Mouse (Mus musculus): ENCODE measurements around the gene Tnmd. TPM values are rescaled to one million over a fixed set of nuclear protein-coding genes. Genes with fewer than 3 reads are reported as not detected.
A peak's percentile ranks its signal among the peaks of the same experiment; 100 is the strongest.

The Tnmd gene
- not detected in 2 replicates for polyA plus RNA-seq (2012; rRNA removed)

DNA sequence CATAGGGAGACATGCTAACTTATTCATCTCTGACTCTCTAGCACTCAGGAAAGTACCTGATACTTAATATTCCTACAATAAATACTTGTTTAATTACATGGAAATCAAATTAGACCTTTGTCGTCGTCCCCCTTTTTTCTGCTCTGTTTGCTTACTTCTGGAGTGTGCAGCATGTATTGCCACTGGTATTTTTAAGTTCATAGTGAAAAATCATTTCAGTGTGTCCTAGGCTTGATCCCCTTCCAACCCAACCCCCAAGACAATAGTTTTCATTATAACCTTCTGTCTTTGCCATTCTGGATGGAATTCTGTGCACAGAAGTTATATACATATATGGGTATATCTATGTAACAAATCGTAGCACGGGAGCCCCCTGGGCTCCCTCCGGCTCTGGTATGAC, at the start of gene Tnmd:
Tnmd (plus strand) TSS at position 301 of the 400 bp plus-strand sequence.
- WGBS: 80% methylated on average over 5 of the region's 5 CpGs
- H3K4me3 ChIP-seq (ENCODE audit: insufficient read depth, low read depth, low read length): no peak within 1 kb of the TSS
- no peaks in the 10 kb centered on the region for H3K27me3 ChIP-seq (replicated peaks; ENCODE audit: control insufficient read depth, insufficient read depth, low read length)
- no peaks in the 10 kb centered on the region for H3K36me3 ChIP-seq (ENCODE audit: control insufficient read depth, insufficient read depth, low read length)
- TF ChIP-seq CTCF (conservative IDR thresholded peaks at IDR 0.05; ENCODE audit: insufficient read depth, insufficient read length, low read depth, low read length) (no peak), POLR2A (IDR thresholded peaks at IDR 0.05; ENCODE audit: low read depth, low read length) (no peak)
- no peak within 1 kb of the TSS for H3K27ac ChIP-seq (ENCODE audit: insufficient read depth, low read depth, low read length)
- DNase-seq: no peak
- H3K4me1 ChIP-seq (ENCODE audit: control insufficient read depth, insufficient read depth, low read length): no peaks in the 10 kb centered on the region

DNA sequence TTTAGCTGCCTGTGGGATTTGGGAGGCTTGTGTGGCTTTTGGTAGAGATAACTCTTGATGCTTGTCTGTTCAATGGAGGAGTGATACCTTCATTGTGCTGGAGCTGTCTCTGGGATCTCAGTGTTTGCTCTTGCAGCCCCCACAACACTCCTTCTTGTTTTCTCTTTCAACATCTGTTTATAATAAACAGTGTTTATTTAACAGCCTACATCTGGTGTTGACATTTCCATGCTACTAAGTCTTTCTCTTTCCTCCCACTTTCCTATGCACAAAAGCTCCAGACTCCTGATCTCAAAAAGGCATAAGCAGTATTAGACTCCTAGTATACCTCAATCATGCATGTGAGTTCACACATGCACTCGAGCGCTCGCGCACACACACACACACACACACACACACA, 2.9 kb downstream of the Tnmd start:
- DNase-seq: no peak
- Histone ChIP-seq H3K36me3 (ENCODE audit: control insufficient read depth, insufficient read depth, low read length) (no peaks in the 10 kb centered on the region), H3K27me3 (replicated peaks; ENCODE audit: control insufficient read depth, insufficient read depth, low read length) (no peaks in the 10 kb centered on the region), H3K4me3 (ENCODE audit: insufficient read depth, low read depth, low read length) (no peak overlapping the region), H3K4me1 (ENCODE audit: control insufficient read depth, insufficient read depth, low read length) (no peaks in the 10 kb centered on the region), H3K27ac (ENCODE audit: insufficient read depth, low read depth, low read length) (no peak overlapping the region)
- 91% methylated on average over 4 of the region's 4 CpGs for WGBS
- no peak for TF ChIP-seq CTCF (conservative IDR thresholded peaks at IDR 0.05; ENCODE audit: insufficient read depth, insufficient read length, low read depth, low read length)
- TF ChIP-seq POLR2A (IDR thresholded peaks at IDR 0.05; ENCODE audit: low read depth, low read length): no peak

DNA sequence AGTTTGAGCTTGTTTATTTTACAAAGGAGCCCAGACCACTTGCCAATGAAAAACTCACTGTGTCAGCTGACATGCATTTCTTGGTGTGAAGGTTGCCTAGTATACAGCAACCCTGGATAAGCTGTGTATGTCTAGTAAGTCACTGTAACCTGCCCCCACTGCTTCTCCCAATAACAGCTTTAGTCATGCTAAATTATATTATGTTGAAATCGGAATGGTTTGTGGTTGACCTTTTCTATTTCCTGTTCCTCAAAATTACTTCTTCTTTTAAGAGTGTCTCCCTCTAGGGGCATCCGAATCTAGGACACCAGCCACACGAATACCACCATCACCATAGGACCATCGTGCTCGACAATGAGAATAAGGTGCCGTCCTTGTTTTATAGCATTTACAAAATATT, 19.0 kb downstream of the Tnmd start:
- H3K36me3 ChIP-seq (ENCODE audit: control insufficient read depth, insufficient read depth, low read length): no peaks in the 10 kb centered on the region
- WGBS: 82% methylated on average over 6 of the region's 6 CpGs
- no peak overlapping the region for H3K27ac ChIP-seq (ENCODE audit: insufficient read depth, low read depth, low read length)
- H3K4me1 ChIP-seq (ENCODE audit: control insufficient read depth, insufficient read depth, low read length): no peaks in the 10 kb centered on the region
- no peak for TF ChIP-seq CTCF (conservative IDR thresholded peaks at IDR 0.05; ENCODE audit: insufficient read depth, insufficient read length, low read depth, low read length)
- TF ChIP-seq POLR2A (IDR thresholded peaks at IDR 0.05; ENCODE audit: low read depth, low read length): no peak
- no peaks in the 10 kb centered on the region for H3K27me3 ChIP-seq (replicated peaks; ENCODE audit: control insufficient read depth, insufficient read depth, low read length)
- no peak overlapping the region for H3K4me3 ChIP-seq (ENCODE audit: insufficient read depth, low read depth, low read length)
- no peak for DNase-seq

DNA sequence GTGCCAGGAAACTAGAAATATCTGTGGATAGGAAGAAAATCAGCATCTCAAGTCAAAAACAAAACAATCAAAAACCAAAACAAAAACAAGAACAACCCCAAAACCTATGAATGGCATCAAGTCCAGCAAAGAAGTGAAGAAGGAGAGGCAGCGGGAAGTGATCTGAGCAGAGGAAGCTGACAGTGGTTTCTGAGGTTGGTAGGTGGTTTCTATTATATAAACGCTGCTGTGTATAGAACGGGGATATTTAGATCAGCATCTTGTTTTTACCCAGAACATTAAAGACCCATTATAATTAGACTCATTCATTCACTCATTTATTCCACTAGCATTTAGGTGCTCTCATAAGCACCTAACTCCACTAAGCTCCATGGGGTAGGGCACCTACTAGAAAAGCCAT, 36.5 kb downstream of the Tnmd start:
- no peak for TF ChIP-seq POLR2A (IDR thresholded peaks at IDR 0.05; ENCODE audit: low read depth, low read length)
- no peak for TF ChIP-seq CTCF (conservative IDR thresholded peaks at IDR 0.05; ENCODE audit: insufficient read depth, insufficient read length, low read depth, low read length)
- WGBS: 98% methylated on average over 3 of the region's 3 CpGs
- Histone ChIP-seq H3K4me3 (ENCODE audit: insufficient read depth, low read depth, low read length) (no peak overlapping the region), H3K27ac (ENCODE audit: insufficient read depth, low read depth, low read length) (no peak overlapping the region), H3K4me1 (ENCODE audit: control insufficient read depth, insufficient read depth, low read length) (no peaks in the 10 kb centered on the region), H3K27me3 (replicated peaks; ENCODE audit: control insufficient read depth, insufficient read depth, low read length) (no peaks in the 10 kb centered on the region), H3K36me3 (ENCODE audit: control insufficient read depth, insufficient read depth, low read length) (no peaks in the 10 kb centered on the region)
- DNase-seq: no peak

DNA sequence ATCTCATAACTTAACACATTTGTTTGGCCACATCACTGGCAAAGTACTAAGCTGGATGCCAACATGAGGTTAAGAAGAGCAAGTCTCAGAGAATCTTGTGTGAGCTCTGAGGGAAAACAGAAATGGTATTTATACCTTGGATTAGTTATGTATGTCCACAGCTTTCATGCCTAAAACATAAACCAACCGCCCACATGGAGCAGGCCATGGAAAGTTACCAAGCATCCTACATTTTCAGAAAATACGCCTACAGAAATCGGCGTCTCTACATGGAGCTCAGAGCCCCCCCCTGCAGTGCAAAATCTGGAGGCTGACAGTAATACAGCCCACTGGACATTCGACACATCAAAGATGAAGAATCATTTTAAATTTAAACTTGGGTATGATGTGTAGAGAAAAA, 37.3 kb downstream of the Tnmd start:
- WGBS: 91% methylated on average over 5 of the region's 5 CpGs
- TF ChIP-seq CTCF (conservative IDR thresholded peaks at IDR 0.05; ENCODE audit: insufficient read depth, insufficient read length, low read depth, low read length): no peak
- TF ChIP-seq POLR2A (IDR thresholded peaks at IDR 0.05; ENCODE audit: low read depth, low read length): no peak

DNA sequence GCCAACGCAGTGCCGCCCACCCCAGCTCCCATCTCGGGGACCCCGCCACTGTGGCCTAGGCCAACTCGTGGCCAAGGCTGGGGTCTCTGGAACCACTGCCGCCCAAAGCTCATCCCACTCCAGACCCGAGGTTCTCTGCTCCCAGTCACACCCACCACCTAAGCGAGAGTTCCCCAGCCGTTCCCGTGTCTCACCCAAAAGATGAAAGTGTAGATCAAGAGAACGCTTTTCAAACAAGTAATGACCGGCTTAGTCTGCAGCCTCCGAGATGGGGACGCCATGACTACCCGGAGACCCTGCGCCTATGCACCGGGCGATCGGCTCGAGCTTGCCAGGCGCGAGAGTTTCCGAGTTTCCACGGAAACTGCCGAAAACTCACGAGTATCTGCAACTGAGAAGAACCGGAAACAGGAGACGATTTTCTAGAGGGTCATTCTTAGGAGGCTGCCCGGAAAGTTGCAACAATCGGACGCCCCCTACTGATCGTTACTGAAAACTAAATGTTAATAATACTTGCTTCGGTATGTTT, 47.3 kb downstream of the Tnmd start, which contains the start of gene Tspan6:
Tspan6 (minus strand) TSS at position 416 of the 529 bp plus-strand sequence.
- Histone ChIP-seq H3K4me1 (ENCODE audit: control insufficient read depth, insufficient read depth, low read length) (no peaks in the 10 kb centered on the region), H3K27me3 (replicated peaks; ENCODE audit: control insufficient read depth, insufficient read depth, low read length) (no peaks in the 10 kb centered on the region), H3K27ac (ENCODE audit: insufficient read depth, low read depth, low read length) (no peak within 1 kb of the TSS), H3K4me3 (ENCODE audit: insufficient read depth, low read depth, low read length) (peak within 1 kb of the TSS; percentile 66), H3K36me3 (ENCODE audit: control insufficient read depth, insufficient read depth, low read length) (no peaks in the 10 kb centered on the region)
- 0 out of 2 replicates have a peak, but pooled peaks have one; percentile 25 for TF ChIP-seq CTCF (conservative IDR thresholded peaks at IDR 0.05; ENCODE audit: insufficient read depth, insufficient read length, low read depth, low read length)
- TF ChIP-seq POLR2A (IDR thresholded peaks at IDR 0.05; ENCODE audit: low read depth, low read length): no peak
- DNase-seq: peak; percentile 83
- whole genome bisulfite sequencing: under 1% methylated on average over 33 of the region's 33 CpGs

More for the DNA sequence above, 37.3 kb downstream of the Tnmd start:
- Histone ChIP-seq H3K27ac (ENCODE audit: insufficient read depth, low read depth, low read length) (no peak overlapping the region), H3K36me3 (ENCODE audit: control insufficient read depth, insufficient read depth, low read length) (no peaks in the 10 kb centered on the region), H3K4me3 (ENCODE audit: insufficient read depth, low read depth, low read length) (no peak overlapping the region), H3K4me1 (ENCODE audit: control insufficient read depth, insufficient read depth, low read length) (no peaks in the 10 kb centered on the region), H3K27me3 (replicated peaks; ENCODE audit: control insufficient read depth, insufficient read depth, low read length) (no peaks in the 10 kb centered on the region)
- no peak for DNase-seq

DNA sequence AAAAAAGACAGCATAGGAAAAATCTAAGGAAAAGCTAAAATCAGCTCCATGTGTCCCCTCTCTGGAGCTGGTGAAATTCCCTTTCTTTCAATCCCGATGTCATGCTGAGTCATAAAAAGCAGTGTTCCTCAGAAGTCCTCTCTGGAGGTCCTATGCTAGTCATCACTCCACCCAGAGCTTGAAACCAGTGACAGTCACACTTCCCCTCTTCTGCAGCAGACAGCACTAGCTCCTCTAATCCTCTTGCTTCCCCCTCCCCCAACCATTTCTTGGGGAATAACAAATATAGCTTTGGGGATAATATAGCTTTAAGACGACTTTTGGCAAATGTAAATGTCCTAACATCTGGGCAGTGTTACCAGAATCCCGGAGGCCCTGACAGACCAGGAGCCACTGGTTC, 57.5 kb downstream of the Tnmd start, which contains the start of gene Srpx2:
Srpx2 (plus strand) TSS at position 166 of the 400 bp plus-strand sequence.
- Histone ChIP-seq H3K4me1 (ENCODE audit: control insufficient read depth, insufficient read depth, low read length) (no peaks in the 10 kb centered on the region), H3K27me3 (replicated peaks; ENCODE audit: control insufficient read depth, insufficient read depth, low read length) (no peaks in the 10 kb centered on the region), H3K27ac (ENCODE audit: insufficient read depth, low read depth, low read length) (no peak within 1 kb of the TSS), H3K4me3 (ENCODE audit: insufficient read depth, low read depth, low read length) (peak within 1 kb of the TSS; percentile 25; the same call in 1 of the 2 replicates), H3K36me3 (ENCODE audit: control insufficient read depth, insufficient read depth, low read length) (no peaks in the 10 kb centered on the region)
- WGBS: 9% methylated on average over 3 of the region's 3 CpGs
- DNase-seq: no peak
- no peak for TF ChIP-seq CTCF (conservative IDR thresholded peaks at IDR 0.05; ENCODE audit: insufficient read depth, insufficient read length, low read depth, low read length)
- no peak for TF ChIP-seq POLR2A (IDR thresholded peaks at IDR 0.05; ENCODE audit: low read depth, low read length)
